Mouse (Mus musculus): ENCODE measurements at regions not wholly inside any gene's neighbourhood (a gene's known extent, or its start where the extent isn't known, plus 50 kb on each side); places are given as distances from the start of the nearest gene placed in this dataset.

DNA sequence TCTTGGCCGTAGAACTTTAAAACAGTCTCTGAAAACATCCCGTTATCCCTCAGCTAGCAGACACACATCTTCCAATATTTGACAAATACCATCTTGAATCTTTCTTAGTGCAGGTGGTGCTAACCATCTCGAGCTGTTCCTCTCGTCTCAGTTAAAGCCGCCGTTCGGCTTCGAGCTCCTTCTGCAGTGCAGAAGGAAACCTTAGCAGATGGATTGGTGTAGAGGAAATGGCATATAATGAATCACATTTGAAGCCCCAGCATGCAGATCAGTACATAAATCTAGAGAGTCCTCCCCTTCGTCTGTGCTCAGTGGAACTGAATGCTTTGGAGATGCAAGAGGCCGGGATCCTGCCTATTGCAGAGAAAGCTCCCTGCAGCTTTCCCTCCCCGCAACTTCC lies 83.5 kb upstream of the Tle4 start:
- TF ChIP-seq GATA1 (IDR thresholded peaks at IDR 0.05; ENCODE audit: borderline replicate concordance, low read length) (no peak), FLI1 (IDR thresholded peaks at IDR 0.05; ENCODE audit: low read length) (no peak)

All from megakaryocyte, embryonic 14.5 days (primary cell).